Comparison of ENCODE assay signal across 26 mouse cellular contexts in the genomic region with DNA sequence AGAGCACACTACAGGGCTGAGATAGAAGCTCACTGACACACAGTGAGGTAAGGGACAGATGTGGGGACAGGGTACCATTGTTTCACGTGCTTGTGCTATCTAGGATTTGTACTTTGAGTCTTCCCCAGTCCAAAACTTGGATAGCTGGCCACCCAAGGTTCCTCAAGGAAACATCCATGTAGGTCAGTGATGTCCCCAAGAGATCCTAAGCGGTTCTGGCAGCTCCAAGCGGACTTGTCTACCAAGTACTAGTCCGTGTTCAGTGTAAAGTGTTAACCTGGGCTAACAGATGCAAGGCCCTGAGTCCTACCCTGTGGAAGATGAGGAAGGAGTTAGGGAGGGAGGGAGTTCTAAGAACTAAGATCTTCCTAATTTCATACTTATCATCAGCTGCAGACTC.
"Had no signal": no experiment of that assay in that cellular context is flagged by ENCODE, and none has a peak within 500 bp of the region (broad histone marks: within the 10 kb centered on the region; RNA-seq: fewer than 3 reads in every experiment).

No protein-coding gene starts in this region.

- H3K27me3 ChIP-seq: embryonic facial prominence, embryonic 12.5 days; embryonic facial prominence, embryonic 13.5 days; embryonic facial prominence, embryonic 15.5 days; forebrain, embryonic 12.5 days; forebrain, embryonic 13.5 days; forebrain, embryonic 15.5 days had no signal

- H3K27ac ChIP-seq: embryonic facial prominence, embryonic 10.5 days; embryonic facial prominence, embryonic 12.5 days; embryonic facial prominence, embryonic 13.5 days; embryonic facial prominence, embryonic 15.5 days; forebrain, embryonic 10.5 days; forebrain, embryonic 12.5 days; forebrain, embryonic 13.5 days; forebrain, embryonic 15.5 days; gastrocnemius, adult 2 months; heart, adult 2 months had no signal

- H3K36me3 ChIP-seq: embryonic facial prominence, embryonic 10.5 days; embryonic facial prominence, embryonic 12.5 days; embryonic facial prominence, embryonic 13.5 days; embryonic facial prominence, embryonic 15.5 days; forebrain, embryonic 10.5 days; forebrain, embryonic 12.5 days; forebrain, embryonic 15.5 days had no signal

- H3K4me3 ChIP-seq: embryonic facial prominence, embryonic 10.5 days; embryonic facial prominence, embryonic 12.5 days; embryonic facial prominence, embryonic 13.5 days; embryonic facial prominence, embryonic 15.5 days; erythroblast, embryonic 14.5 days; forebrain, embryonic 10.5 days; forebrain, embryonic 12.5 days; forebrain, embryonic 13.5 days; forebrain, embryonic 15.5 days; gastrocnemius, adult 2 months; heart, adult 2 months had no signal

- H3K4me1 ChIP-seq: embryonic facial prominence, embryonic 10.5 days; embryonic facial prominence, embryonic 12.5 days; embryonic facial prominence, embryonic 13.5 days; embryonic facial prominence, embryonic 15.5 days; forebrain, embryonic 13.5 days; forebrain, embryonic 15.5 days had no signal

- H3K9me3 ChIP-seq: embryonic facial prominence, embryonic 10.5 days; embryonic facial prominence, embryonic 12.5 days; embryonic facial prominence, embryonic 13.5 days; embryonic facial prominence, embryonic 15.5 days; forebrain, embryonic 10.5 days; forebrain, embryonic 12.5 days; forebrain, embryonic 13.5 days; forebrain, embryonic 15.5 days had no signal

- DNase-seq: cerebellum, adult 2 months; cerebellum, adult 8-10 months; cerebellum, adult 9-10 months; cerebellum, adult 9-11 months; cerebellum, postnatal 10 days; cerebellum, postnatal 14 days; cerebellum, postnatal 25 days; cerebellum, postnatal 36 days; embryo, embryonic 11 days; forebrain, postnatal 0 days; gastrocnemius, adult 2 months; gastrocnemius, postnatal 10 days; gastrocnemius, postnatal 14 days; gastrocnemius, postnatal 25 days; gastrocnemius, postnatal 36 days; heart, adult 18-20 months; heart, adult 2 months had no signal
